Mouse (Mus musculus) forebrain, embryonic 16.5 days (tissue): ENCODE measurements around the gene Zfp534. TPM values are rescaled to one million over a fixed set of nuclear protein-coding genes. Genes with fewer than 3 reads are reported as not detected.

Source experiments
- polyA plus RNA-seq: library from polyadenylated mRNA; unstranded; fragments of >200 nt; fragmentation: Nextera tagmentation; extraction: Ambion mirVana; gene quantifications from 2 replicates; pipeline ENCODE4 v1.2.1, GENCODE M21; 2015

Gene Zfp534
- polyA plus RNA-seq, 1 experiment from 2014 or later: not detected

Other genes starting within 250 kb of the Zfp534 start
- gene Zfp982, start 210.1 kb downstream of the Zfp534 start, polyA plus RNA-seq: 2.9 and 3.4 TPM in 2 replicates
- gene Gm16503, start 162.3 kb downstream of the Zfp534 start, polyA plus RNA-seq: 0.30 and 0.37 TPM in 2 replicates
- 0.09 TPM in 1 of 2 replicates, not detected in the other for gene Zfp985, start 149.3 kb downstream of the Zfp534 start, polyA plus RNA-seq
- 0.87 and 0.96 TPM in 2 replicates for gene Zfp979, start 60.0 kb downstream of the Zfp534 start, polyA plus RNA-seq
- 6.0 and 6.4 TPM in 2 replicates for gene Zfp984, start 107.2 kb upstream of the Zfp534 start, polyA plus RNA-seq
- gene Zfp933, start 145.8 kb upstream of the Zfp534 start, polyA plus RNA-seq: 8.8 and 10.1 TPM in 2 replicates
- 52.6 and 63.1 TPM in 2 replicates for gene Miip, start 166.3 kb upstream of the Zfp534 start, polyA plus RNA-seq
- gene Fv1, start 166.4 kb upstream of the Zfp534 start, polyA plus RNA-seq: 12.9 and 14.3 TPM in 2 replicates
- gene Mfn2, start 202.2 kb upstream of the Zfp534 start, polyA plus RNA-seq: 82.4 and 90.7 TPM in 2 replicates
- gene Plod1, start 234.2 kb upstream of the Zfp534 start, polyA plus RNA-seq: 16.3 and 18.1 TPM in 2 replicates
- gene 2510039O18Rik, start 238.3 kb upstream of the Zfp534 start, polyA plus RNA-seq: 10.0 and 11.2 TPM in 2 replicates